Mouse (Mus musculus) cerebellum, adult 18-20 months (tissue): ENCODE data around the gene Lrrc40.
"Not testable (repeated sequence)": the region's sequence is repeated elsewhere in the genome, so short reads cannot be mapped to it uniquely, and the experiment has no call there.

Experiments
- DNase-seq, 2 experiments: peaks; one replicate each; pipeline ENCODE4 v3.0.0; 2021

Lrrc40 gene

GRCm38 (mm10) chr3:158093919-158094318, 57.5 kb downstream of the Lrrc40 start:
- no peak for DNase-seq

- DNase-seq, result not testable (repeated sequence)
Observed at GRCm38 (mm10) chr3:158102043-158102442, 65.6 kb downstream of the Lrrc40 start.

- DNase-seq, result not testable (repeated sequence)
Observed at GRCm38 (mm10) chr3:158102530-158102929, 66.1 kb downstream of the Lrrc40 start.

- no peak for DNase-seq
Observed at GRCm38 (mm10) chr3:158103467-158103866, 67.0 kb downstream of the Lrrc40 start.

- DNase-seq, result no peak
Observed at GRCm38 (mm10) chr3:158105260-158105659, 68.8 kb downstream of the Lrrc40 start.
